Mouse (Mus musculus): Measurements from ENCODE around the gene Btbd35f25.
"Not testable (repeated sequence)": the region's sequence is repeated elsewhere in the genome, so short reads cannot be mapped to it uniquely, and the experiment has no call there.

Gene Btbd35f25

GRCm38 (mm10) chrX:31717056-31717455 is at the start of gene Btbd35f25:
TSS of gene Btbd35f25 (minus strand) at chrX:31717156.
- in situ Hi-C loops (cut with MboI, MseI), result not testable (repeated sequence)

- in situ Hi-C loops (cut with MboI, MseI), result loop anchor here (5.0 to 25.0 kb wide), 5 partner anchors 171 to 1109 kb away; no protein-coding TSS in a partner anchor
Observed at GRCm38 (mm10) chrX:31766255-31766654, 49.3 kb upstream of the Btbd35f25 start.

- in situ Hi-C loops (cut with MboI, MseI), result loop anchor here (10.0 to 25.0 kb wide), 4 partner anchors 173 to 1111 kb away; no protein-coding TSS in a partner anchor
Observed at GRCm38 (mm10) chrX:31764001-31764400, 47.0 kb upstream of the Btbd35f25 start.

GRCm38 (mm10) chrX:31745079-31745478 is 28.1 kb upstream of the Btbd35f25 start:
- in situ Hi-C loops (cut with MboI, MseI), result loop anchor here (25.0 kb wide), 3 partner anchors 108 to 692 kb away; partner anchors contain the start of gene Btbd35f26

GRCm38 (mm10) chrX:31736958-31737357 is 20.0 kb upstream of the Btbd35f25 start:
- in situ Hi-C loops (cut with MboI, MseI), result loop anchor here (25.0 kb wide), 3 partner anchors 100 to 700 kb away; partner anchors contain the start of gene Btbd35f26

All from T-helper 2 cell (primary cell).